Mouse (Mus musculus): ENCODE results near the gene Trim47.

Trim47 gene

GRCm38 (mm10) chr11:116060596-116060995 is 66.4 kb downstream of the Trim47 start:
- no peak for DNase-seq

GRCm38 (mm10) chr11:116059691-116060025 is 67.4 kb downstream of the Trim47 start:
- no peak for DNase-seq

DNA sequence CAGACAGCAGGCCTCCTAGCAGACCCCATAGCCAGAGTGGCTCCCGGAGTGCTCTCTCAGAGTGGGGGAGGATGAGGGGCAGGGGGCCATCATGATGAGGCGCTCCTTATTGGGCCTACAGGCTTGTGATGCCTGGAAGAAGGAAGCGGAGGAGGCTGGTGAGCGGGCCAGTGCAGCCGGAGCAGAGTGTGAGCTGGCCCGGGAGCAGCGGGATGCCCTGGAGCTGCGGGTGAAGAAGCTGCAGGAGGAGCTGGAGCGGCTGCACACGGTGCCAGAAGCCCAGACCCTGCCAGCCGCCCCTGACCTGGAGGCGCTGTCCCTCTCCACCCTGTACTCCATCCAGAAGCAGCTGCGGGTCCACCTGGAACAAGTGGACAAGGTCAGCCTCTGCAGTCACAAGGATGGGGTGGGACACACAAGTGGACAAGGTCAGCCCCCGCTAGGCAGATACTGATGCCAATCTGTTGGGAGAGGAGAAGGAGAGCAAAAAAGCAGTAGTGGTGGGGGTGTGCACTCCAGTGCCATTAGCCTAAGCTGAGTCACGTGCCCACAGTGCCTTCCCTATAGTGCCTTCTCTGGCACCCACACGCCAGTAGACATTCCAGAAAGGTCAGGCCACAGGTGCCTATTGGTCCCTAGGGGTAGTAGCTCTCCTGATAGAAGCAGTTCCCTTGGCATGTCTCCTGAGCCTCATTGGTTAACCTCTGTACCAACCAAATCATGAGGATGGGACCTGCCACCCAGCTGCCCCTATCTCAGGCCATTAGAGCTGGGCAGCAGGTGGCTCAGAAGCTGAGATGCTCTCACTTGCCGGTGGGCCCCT is 67.9 kb downstream of the Trim47 start:
- no peak for DNase-seq

GRCm38 (mm10) chr11:116058022-116058614 is 68.9 kb downstream of the Trim47 start:
- no peak for DNase-seq

DNA sequence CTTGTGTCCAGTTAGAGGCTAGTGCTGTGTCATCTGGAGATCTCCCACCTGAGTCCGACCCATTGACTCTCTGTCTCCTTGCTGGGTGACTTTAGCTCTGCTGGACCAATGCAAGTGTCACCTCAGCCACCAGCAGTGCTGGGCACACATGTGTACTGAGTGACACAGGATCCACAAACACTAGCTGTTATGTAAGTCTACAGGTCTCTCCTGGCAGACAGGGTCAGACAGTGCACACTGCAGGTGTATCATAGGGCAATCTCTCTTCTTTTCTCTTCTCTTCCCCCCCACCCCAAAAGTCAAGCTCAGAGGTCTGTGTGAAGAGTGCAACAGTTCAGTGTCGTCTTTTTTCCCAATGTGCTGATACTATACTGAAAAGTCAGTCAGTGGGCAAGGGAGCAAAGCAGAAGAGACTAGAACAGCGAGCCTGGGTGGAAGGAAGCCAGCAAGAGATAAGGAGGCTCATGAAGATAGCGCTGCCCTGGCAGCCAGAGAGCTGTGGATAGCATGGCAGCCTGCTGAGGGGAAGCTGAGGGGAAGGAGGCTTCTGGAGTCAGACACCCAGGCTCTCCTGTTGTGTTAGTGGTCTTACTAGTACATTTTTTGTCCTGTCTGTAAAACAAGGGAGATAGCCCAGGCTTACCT is 69.7 kb downstream of the Trim47 start:
- no peak for DNase-seq

- DNase-seq: no peak
Measured at GRCm38 (mm10) chr11:116055873-116056272, 71.1 kb downstream of the Trim47 start.

Data from kidney, adult 11 months (tissue).